ENCODE assay signal across 13 mouse cellular contexts in genomic region chr19:43894070-43894469, GRCm38 (mm10). TPM values are rescaled to one million over a fixed set of nuclear protein-coding genes. Genes with fewer than 3 reads are reported as not detected.
DNase-seq lines count a peak whose midpoint lies in the region; ATAC-seq and TF ChIP-seq lines count a peak whose summit lies in the region.
"Had no signal": no experiment of that assay in that cellular context is flagged by ENCODE, and none has a peak within 500 bp of the region (broad histone marks: within the 10 kb centered on the region; RNA-seq: fewer than 3 reads in every experiment).

No protein-coding gene starts in this region.

- H3K9ac ChIP-seq in kidney, embryonic 15.5 days = no peak overlapping the region
- H3K9ac ChIP-seq in heart, postnatal 0 days (replicated peaks; ENCODE audit: low read depth, low read length) = no peak overlapping the region
- H3K9ac ChIP-seq in liver, postnatal 0 days (replicated peaks) = no peak overlapping the region
- no peak overlapping the region for H3K9ac ChIP-seq in hindbrain, embryonic 16.5 days (ENCODE audit: low read depth, low read length)
- H3K9ac ChIP-seq: forebrain, embryonic 13.5 days had no signal

- WGBS in kidney, embryonic 15.5 days = 11% methylated on average over 7 of the region's 7 CpGs
- WGBS in kidney, adult 2 months = 52% methylated on average over 7 of the region's 7 CpGs
- WGBS in heart, postnatal 0 days = 16% methylated on average over 7 of the region's 7 CpGs
- 50% methylated on average over 7 of the region's 7 CpGs for WGBS in liver, postnatal 0 days (ENCODE audit: insufficient replicate concordance)
- WGBS in hindbrain, embryonic 16.5 days = 16% methylated on average over 7 of the region's 7 CpGs

- peak overlapping the region; percentile 23; the same call in 1 of the 2 replicates for H3K4me2 ChIP-seq in kidney, embryonic 15.5 days
- peak overlapping the region; percentile 55 for H3K4me2 ChIP-seq in heart, postnatal 0 days (ENCODE audit: low read depth, low read length)
- H3K4me2 ChIP-seq in liver, postnatal 0 days (ENCODE audit: low read depth, low read length) = no peak overlapping the region
- no peak overlapping the region for H3K4me2 ChIP-seq in hindbrain, embryonic 16.5 days (ENCODE audit: low read length)
- H3K4me2 ChIP-seq: forebrain, embryonic 13.5 days had no signal

- H3K27me3 ChIP-seq in kidney, embryonic 15.5 days = no peaks in the 10 kb centered on the region
- H3K27me3 ChIP-seq in kidney, adult 2 months (replicated peaks; ENCODE audit: control insufficient read depth, insufficient read depth, low read length) = no peaks in the 10 kb centered on the region
- no peaks in the 10 kb centered on the region for H3K27me3 ChIP-seq in heart, postnatal 0 days (ENCODE audit: control insufficient read depth, insufficient read depth, low read length)
- no peaks in the 10 kb centered on the region for H3K27me3 ChIP-seq in liver, postnatal 0 days (ENCODE audit: insufficient read depth, low read length)
- no peaks in the 10 kb centered on the region for H3K27me3 ChIP-seq in hindbrain, embryonic 16.5 days (replicated peaks; ENCODE audit: control insufficient read depth, insufficient read depth, low read length)
- H3K27me3 ChIP-seq: forebrain, embryonic 13.5 days had no signal

- no peak overlapping the region for H3K4me3 ChIP-seq in kidney, embryonic 15.5 days (replicated peaks)
- H3K4me3 ChIP-seq in kidney, adult 2 months (ENCODE audit: insufficient read depth, low read depth, low read length) = no peak overlapping the region
- peak overlapping the region; percentile 26 for H3K4me3 ChIP-seq in heart, postnatal 0 days (ENCODE audit: low read depth, low read length)
- H3K4me3 ChIP-seq in liver, postnatal 0 days (ENCODE audit: low read depth, low read length) = no peak overlapping the region
- no peak overlapping the region for H3K4me3 ChIP-seq in hindbrain, embryonic 16.5 days (ENCODE audit: low read length)
- H3K4me3 ChIP-seq: forebrain, embryonic 13.5 days; midbrain, embryonic 10.5 days had no signal

- no peaks in the 10 kb centered on the region for H3K36me3 ChIP-seq in kidney, embryonic 15.5 days
- no peaks in the 10 kb centered on the region for H3K36me3 ChIP-seq in kidney, adult 2 months (ENCODE audit: control insufficient read depth, insufficient read depth, low read length)
- H3K36me3 ChIP-seq in heart, postnatal 0 days (replicated peaks; ENCODE audit: control insufficient read depth, insufficient read depth, low read length) = 0 out of 2 replicates have a peak, but pooled peaks cover 8% of the 10 kb centered on the region
- no peaks in the 10 kb centered on the region for H3K36me3 ChIP-seq in liver, postnatal 0 days (replicated peaks; ENCODE audit: insufficient read depth, low read length)
- H3K36me3 ChIP-seq in hindbrain, embryonic 16.5 days (ENCODE audit: control insufficient read depth, insufficient read depth, low read length) = no peaks in the 10 kb centered on the region
- H3K36me3 ChIP-seq: midbrain, embryonic 10.5 days had no signal

- peaks cover 29% of the 10 kb centered on the region for H3K4me1 ChIP-seq in kidney, embryonic 15.5 days
- H3K4me1 ChIP-seq in kidney, adult 2 months (ENCODE audit: control insufficient read depth, insufficient read depth, low read length) = peaks cover 6% of the 10 kb centered on the region; the same call in 1 of the 2 replicates
- H3K4me1 ChIP-seq in heart, postnatal 0 days (ENCODE audit: control insufficient read depth, insufficient read depth) = no peaks in the 10 kb centered on the region
- H3K4me1 ChIP-seq in liver, postnatal 0 days (ENCODE audit: insufficient read depth) = peaks cover 3% of the 10 kb centered on the region; the same call in 1 of the 2 replicates
- H3K4me1 ChIP-seq in hindbrain, embryonic 16.5 days (ENCODE audit: control insufficient read depth, insufficient read depth, low read depth, low read length) = no peaks in the 10 kb centered on the region
- H3K4me1 ChIP-seq: forebrain, embryonic 13.5 days had no signal

- no peak for TF ChIP-seq EP300 in heart, postnatal 0 days (IDR thresholded peaks at IDR 0.05; ENCODE audit: low read depth)
- TF ChIP-seq EP300 in liver, postnatal 0 days (IDR thresholded peaks at IDR 0.05; ENCODE audit: low read depth) = no peak

- H3K27ac ChIP-seq in kidney, embryonic 15.5 days = 0 out of 2 replicates have a peak overlapping the region, but pooled peaks have one; percentile 22
- no peak overlapping the region for H3K27ac ChIP-seq in kidney, adult 2 months (ENCODE audit: insufficient read depth, low read depth, low read length)
- peak overlapping the region; percentile 70 for H3K27ac ChIP-seq in heart, postnatal 0 days (ENCODE audit: low read depth)
- H3K27ac ChIP-seq in liver, postnatal 0 days (ENCODE audit: low read depth) = peak overlapping the region; percentile 63
- H3K27ac ChIP-seq in hindbrain, embryonic 16.5 days (ENCODE audit: low read depth, low read length) = no peak overlapping the region
- H3K27ac ChIP-seq: forebrain, embryonic 13.5 days; midbrain, embryonic 10.5 days had no signal

- TF ChIP-seq CTCF in kidney, adult 2 months (conservative IDR thresholded peaks at IDR 0.05; ENCODE audit: insufficient read depth, insufficient read length, low read depth, low read length) = no peak
- no peak for TF ChIP-seq CTCF in heart, postnatal 0 days (IDR thresholded peaks at IDR 0.05; ENCODE audit: low read depth)
- no peak for TF ChIP-seq CTCF in liver, postnatal 0 days (IDR thresholded peaks at IDR 0.05; ENCODE audit: low read depth)

- ATAC-seq in kidney, embryonic 15.5 days (replicated peaks; ENCODE audit: low FRiP score) = no peak
- peak; percentile 86 for ATAC-seq in heart, postnatal 0 days (ENCODE audit: insufficient read depth, low read depth)
- peak; percentile 50 for ATAC-seq in liver, postnatal 0 days
- no peak for ATAC-seq in erythroblast, adult 5-6 weeks (replicated peaks; ENCODE audit: low FRiP score, poor library complexity, severe bottlenecking)
- no peak for ATAC-seq in hindbrain, embryonic 16.5 days
- ATAC-seq: forebrain, embryonic 13.5 days had no signal

- TF ChIP-seq POLR2A in kidney, adult 2 months (IDR thresholded peaks at IDR 0.05; ENCODE audit: low read depth, low read length) = no peak

- no peaks in the 10 kb centered on the region for H3K9me3 ChIP-seq in kidney, embryonic 15.5 days (replicated peaks)
- no peaks in the 10 kb centered on the region for H3K9me3 ChIP-seq in heart, postnatal 0 days (replicated peaks; ENCODE audit: control insufficient read depth, low read length)
- H3K9me3 ChIP-seq in liver, postnatal 0 days (ENCODE audit: low read length) = no peaks in the 10 kb centered on the region
- H3K9me3 ChIP-seq in hindbrain, embryonic 16.5 days (ENCODE audit: control insufficient read depth, low read length) = no peaks in the 10 kb centered on the region
- H3K9me3 ChIP-seq: forebrain, embryonic 13.5 days; midbrain, embryonic 10.5 days had no signal

- no peak for DNase-seq in kidney, adult 2 months
- peak; percentile 51 for DNase-seq in embryo, embryonic 10 days (ENCODE audit: low spot score)
- DNase-seq in heart, postnatal 0 days (ENCODE audit: low spot score) = peak; percentile 82
- peak; percentile 25 for DNase-seq in liver, postnatal 0 days
- no peak for DNase-seq in spleen, postnatal 4 days (ENCODE audit: low spot score in 2 of 2)
- DNase-seq: adrenal gland, postnatal 10 days; cerebellum, postnatal 36 days; kidney, postnatal 14 days had no signal

RNA-seq across cellular contexts. Expression of gene Dnmbp, which starts 45.9 kb away (rescaled TPM):
- polyA plus RNA-seq in kidney, embryonic 15.5 days (2015; fragmentation: Nextera tagmentation; extraction: Ambion mirVana) = 23.7 and 24.4 TPM in 2 replicates
- polyA plus RNA-seq in kidney, adult 2 months (2012; rRNA removed) = 13.9 and 15.5 TPM in 2 replicates
- 12.3 and 12.4 TPM in 2 replicates for total RNA-seq in heart, postnatal 0 days (2014; rRNA removed; ENCODE audit: low replicate concordance)
- 5.8 and 6.0 TPM in 2 replicates for polyA plus RNA-seq in heart, postnatal 0 days (2015; fragmentation: Nextera tagmentation; extraction: Ambion mirVana)
- polyA plus RNA-seq in liver, postnatal 0 days (2015; fragmentation: Nextera tagmentation; extraction: Ambion mirVana) = 4.0 and 4.8 TPM in 2 replicates
- 1.3 and 3.7 TPM in 2 replicates for total RNA-seq in erythroblast, adult 5-6 weeks (2015; ENCODE audit: low replicate concordance)
- 1.4 and 2.0 TPM in 2 replicates for total RNA-seq in erythroblast, adult 5-6 weeks (2017; ENCODE audit: low replicate concordance)
- polyA plus RNA-seq in hindbrain, embryonic 16.5 days (2015; fragmentation: Nextera tagmentation; extraction: Ambion mirVana) = 8.1 and 8.9 TPM in 2 replicates

Comparison
In these comparisons a context has a peak if more than half of its experiments do, and no peak if none do; other contexts are left out.
1. H3K27ac ChIP-seq: peak in kidney, embryonic 15.5 days (single experiment), heart, postnatal 0 days (single experiment) and liver, postnatal 0 days (single experiment); none in kidney, adult 2 months (single experiment) and hindbrain, embryonic 16.5 days (single experiment).
2. ATAC-seq: peak in heart, postnatal 0 days (single experiment) and liver, postnatal 0 days (single experiment); none in kidney, embryonic 15.5 days (single experiment), erythroblast, adult 5-6 weeks (single experiment) and hindbrain, embryonic 16.5 days (single experiment).
3. H3K4me2 ChIP-seq: peak in kidney, embryonic 15.5 days (single experiment) and heart, postnatal 0 days (single experiment); none in liver, postnatal 0 days (single experiment) and hindbrain, embryonic 16.5 days (single experiment).
4. DNase-seq: peak in embryo, embryonic 10 days (single experiment), heart, postnatal 0 days (single experiment) and liver, postnatal 0 days (single experiment); none in kidney, adult 2 months (single experiment) and spleen, postnatal 4 days (0 of 2).